Mouse (Mus musculus): ENCODE measurements at regions not wholly inside any gene's neighbourhood (a gene's known extent, or its start where the extent isn't known, plus 50 kb on each side); places are given as distances from the start of the nearest gene placed in this dataset.

- peaks cover 45 to 46% of the 10 kb centered on the region in 2 experiments for H3K4me1 ChIP-seq (ENCODE audit: control insufficient read depth in 1 of 2, insufficient read depth in 2 of 2, low read length in 2 of 2)
- peak overlapping the region; percentile 27 to 32 for H3K4me3 ChIP-seq (ENCODE audit: control insufficient read depth in 1 of 2, insufficient read depth in 1 of 2, low read depth in 2 of 2, low read length in 2 of 2)
- peak; percentile 95 for DNase-seq (ENCODE audit: low read depth, low spot score)
- H3K27ac ChIP-seq (ENCODE audit: control insufficient read depth, low read depth, low read length), result peak overlapping the region; percentile 95
- H3K36me3 ChIP-seq (ENCODE audit: control insufficient read depth in 1 of 2, insufficient read depth in 2 of 2, low read length in 2 of 2), result peaks cover 0 to 56% of the 10 kb centered on the region in 2 experiments; a peak in 2 of 4 replicates
- H3K79me2 ChIP-seq (ENCODE audit: control insufficient read depth, insufficient read depth, low read length, poor library complexity), result no peaks in the 10 kb centered on the region
- H3K27me3 ChIP-seq (ENCODE audit: control insufficient read depth in 1 of 2, insufficient read depth in 2 of 2, low read length in 2 of 2), result no peaks in the 10 kb centered on the region
- no peaks in the 10 kb centered on the region for H3K9me3 ChIP-seq (replicated peaks; ENCODE audit: insufficient read depth, low read length)
- H3K9ac ChIP-seq (ENCODE audit: control insufficient read depth, low read depth, low read length, poor library complexity, severe bottlenecking), result peak overlapping the region; percentile 59
- TF ChIP-seq E2F4 (IDR thresholded peaks at IDR 0.05; ENCODE audit: borderline replicate concordance, low read depth, low read length), result no peak
- peak; percentile 96 for TF ChIP-seq ETS1 (IDR thresholded peaks at IDR 0.05; ENCODE audit: low read depth, low read length)
- peak; percentile 76 for TF ChIP-seq TBP (IDR thresholded peaks at IDR 0.05; ENCODE audit: low read depth, low read length)
- TF ChIP-seq RAD21 (IDR thresholded peaks at IDR 0.05; ENCODE audit: low read depth, low read length), result no peak; the same call in 1 of the 2 replicates
- peak; percentile 67 for TF ChIP-seq POLR2AphosphoS2 (IDR thresholded peaks at IDR 0.05; ENCODE audit: low read length)
- no peak for TF ChIP-seq UBTF (IDR thresholded peaks at IDR 0.05; ENCODE audit: borderline replicate concordance, insufficient read depth, low read depth, low read length)
- TF ChIP-seq JUND (IDR thresholded peaks at IDR 0.05; ENCODE audit: low read depth, low read length), result peak; percentile 83; the same call in 1 of the 2 replicates
- peak; percentile 51 for TF ChIP-seq ELF1 (IDR thresholded peaks at IDR 0.05; ENCODE audit: low read depth, low read length)
- peak; percentile 89 for TF ChIP-seq BHLHE40 (IDR thresholded peaks at IDR 0.05; ENCODE audit: borderline replicate concordance, low read depth, low read length)
- peak; percentile 93 for TF ChIP-seq SIN3A (IDR thresholded peaks at IDR 0.05; ENCODE audit: low read length)
- TF ChIP-seq KAT2A (conservative IDR thresholded peaks at IDR 0.05; ENCODE audit: low read depth, low read length), result no peak; the same call in 1 of the 2 replicates
- peak; percentile 83 to 95 for TF ChIP-seq EP300 (IDR thresholded peaks at IDR 0.05; ENCODE audit: low read depth in 1 of 2, low read length in 2 of 2)
- TF ChIP-seq GABPA (IDR thresholded peaks at IDR 0.05; ENCODE audit: low read depth, low read length), result no peak
- TF ChIP-seq NELFE (IDR thresholded peaks at IDR 0.05; ENCODE audit: low read depth, low read length), result peak; percentile 44
- TF ChIP-seq ZC3H11A (IDR thresholded peaks at IDR 0.05; ENCODE audit: low read depth, low read length), result peak; percentile 22; the same call in 1 of the 2 replicates
- peak; percentile 49; the same call in 1 of the 2 replicates for TF ChIP-seq MAX (IDR thresholded peaks at IDR 0.05; ENCODE audit: low read length)
- TF ChIP-seq GATA1 (IDR thresholded peaks at IDR 0.05; ENCODE audit: low read depth, low read length), result peak; percentile 84
- no peak for TF ChIP-seq CHD1 (IDR thresholded peaks at IDR 0.05; ENCODE audit: low read depth, low read length)
- TF ChIP-seq MAZ (IDR thresholded peaks at IDR 0.05; ENCODE audit: low read depth, low read length), result peak; percentile 86; the same call in 1 of the 2 replicates
- TF ChIP-seq MEF2A (IDR thresholded peaks at IDR 0.05; ENCODE audit: extremely low read depth, insufficient replicate concordance, low read depth, low read length, poor library complexity, severe bottlenecking), result 0 out of 2 replicates have a peak, but pooled peaks have one; percentile 27
- no peak for TF ChIP-seq ZKSCAN1 (IDR thresholded peaks at IDR 0.05; ENCODE audit: low read depth, low read length)
- TF ChIP-seq MYB (IDR thresholded peaks at IDR 0.05; ENCODE audit: low read depth, low read length), result peak; percentile 98
- TF ChIP-seq MAFK (IDR thresholded peaks at IDR 0.05; ENCODE audit: borderline replicate concordance, low read depth, low read length), result peak; percentile 82
- peak; percentile 66 for TF ChIP-seq CHD2 (IDR thresholded peaks at IDR 0.05; ENCODE audit: low read length)
- peak; percentile 78 for TF ChIP-seq MXI1 (IDR thresholded peaks at IDR 0.05; ENCODE audit: low read depth, low read length)
- peak; percentile 85 for TF ChIP-seq TCF12 (IDR thresholded peaks at IDR 0.05; ENCODE audit: low read depth, low read length)
- TF ChIP-seq MYC (IDR thresholded peaks at IDR 0.05; ENCODE audit: low read depth, low read length), result peak; percentile 54; the same call in 1 of the 2 replicates
- no peak for TF ChIP-seq USF1 (IDR thresholded peaks at IDR 0.05; ENCODE audit: low read depth, low read length)
- peak; percentile 59 for TF ChIP-seq TAL1 (IDR thresholded peaks at IDR 0.05; ENCODE audit: low read length)
- peak; percentile 71 for TF ChIP-seq HCFC1 (IDR thresholded peaks at IDR 0.05; ENCODE audit: low read depth, low read length)
- no peak for TF ChIP-seq NRF1 (IDR thresholded peaks at IDR 0.05; ENCODE audit: insufficient read depth, low read depth, low read length, poor library complexity, severe bottlenecking)
- TF ChIP-seq RCOR1 (IDR thresholded peaks at IDR 0.05; ENCODE audit: low read depth, low read length), result peak; percentile 69; the same call in 1 of the 2 replicates
- no peak; the same call in none of the 2 replicates for TF ChIP-seq ZNF384 (IDR thresholded peaks at IDR 0.05; ENCODE audit: low read depth, low read length)
- TF ChIP-seq SMC3 (IDR thresholded peaks at IDR 0.05; ENCODE audit: low read depth, low read length), result no peak; the same call in 1 of the 2 replicates
- no peak for TF ChIP-seq POLR2AphosphoS5 (IDR thresholded peaks at IDR 0.05; ENCODE audit: borderline replicate concordance, low read depth, low read length)
Measured at GRCm38 (mm10) chr5:75826283-75827098, 151.8 kb downstream of the Kdr start.

Measured in MEL (cell line).